Mouse (Mus musculus) mature B cell (primary cell): ENCODE results near the gene Wdr74.

ENCODE experiments used
- in situ Hi-C: fragments of 300-500 bp; cut with MboI; formaldehyde crosslinking; loops from 2 replicates; pipeline ENCODE4 v1.14.3; 2019

Gene Wdr74

DNA sequence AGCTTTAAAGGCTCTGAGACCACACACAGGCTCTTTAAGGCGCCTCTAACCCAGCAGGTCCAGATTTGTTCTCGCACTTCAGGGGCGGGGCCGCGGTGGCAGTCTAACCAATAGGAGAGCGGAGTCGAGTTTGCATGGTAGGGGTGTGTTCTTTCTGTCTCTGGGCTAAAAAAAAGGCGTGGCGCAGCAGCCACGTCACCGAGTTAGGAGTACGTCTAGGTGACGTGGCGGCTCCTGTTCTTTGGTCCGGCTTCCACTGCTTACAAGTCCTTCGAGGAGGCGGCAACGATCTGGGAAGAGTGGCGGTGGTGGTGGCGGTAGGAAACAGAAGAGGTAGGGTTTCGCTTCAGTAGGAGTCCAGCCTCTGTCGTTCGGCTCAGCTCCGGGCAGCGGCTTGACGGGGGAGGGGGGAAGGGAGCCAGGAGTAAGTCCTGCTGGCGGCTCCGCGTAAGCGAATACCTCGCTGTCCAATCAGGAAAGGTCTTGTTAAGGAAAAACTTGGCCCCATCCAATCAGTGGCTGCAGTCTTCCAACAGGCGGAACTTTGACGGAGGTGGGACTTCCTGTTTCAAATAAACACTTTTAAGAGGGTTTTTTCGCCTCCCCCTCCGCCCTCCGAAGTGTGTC, 5.7 kb downstream of the Wdr74 start, which contains the start of gene Stx5a:
Stx5a (plus strand) TSS at position 171 of the 627 bp plus-strand sequence.
- in situ Hi-C loops, result no loop called here

DNA sequence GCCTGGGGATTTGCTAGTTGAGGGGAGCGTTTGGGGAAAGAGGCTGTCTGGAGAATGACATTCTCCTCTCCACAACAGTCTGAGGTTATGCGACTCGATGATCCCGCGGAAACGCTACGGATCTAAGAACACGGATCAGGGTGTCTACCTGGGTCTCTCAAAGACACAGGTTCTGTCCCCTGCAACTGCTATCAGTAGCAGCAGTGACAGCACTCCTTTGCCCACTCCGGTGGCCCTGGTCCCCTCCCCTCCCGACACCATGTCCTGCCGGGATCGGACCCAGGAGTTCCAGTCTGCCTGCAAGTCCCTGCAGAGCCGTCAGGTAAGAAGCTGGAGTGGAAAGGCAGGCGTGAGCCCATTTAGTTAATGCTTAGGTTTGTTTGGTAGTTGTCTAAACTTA, 6.5 kb downstream of the Wdr74 start:
- in situ Hi-C loops, result no loop called here

DNA sequence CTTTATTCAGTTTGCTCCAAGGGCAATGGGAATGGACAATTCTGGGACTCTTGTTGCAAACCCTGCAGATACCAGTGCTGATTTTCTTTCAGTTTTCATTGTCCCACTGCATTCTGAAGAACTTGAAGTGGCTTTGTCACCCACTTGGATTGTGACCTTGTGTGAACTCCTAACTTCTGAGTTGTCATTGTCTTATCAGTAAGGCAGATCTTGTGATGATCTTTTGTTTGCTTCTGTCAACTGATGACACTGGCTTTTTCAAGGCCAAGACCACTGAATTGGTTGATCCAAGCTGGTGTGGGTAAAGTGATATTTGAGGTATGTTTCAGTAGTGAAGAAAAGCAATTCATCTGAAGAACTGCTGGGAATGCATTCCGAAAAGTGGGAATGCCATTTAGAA, 9.8 kb downstream of the Wdr74 start:
- in situ Hi-C loops, result no loop called here

GRCm38 (mm10) chr19:8747368-8747767, 11.7 kb downstream of the Wdr74 start:
- in situ Hi-C loops, result no loop called here

GRCm38 (mm10) chr19:8755652-8756051, 20.0 kb downstream of the Wdr74 start:
- in situ Hi-C loops, result no loop called here

DNA sequence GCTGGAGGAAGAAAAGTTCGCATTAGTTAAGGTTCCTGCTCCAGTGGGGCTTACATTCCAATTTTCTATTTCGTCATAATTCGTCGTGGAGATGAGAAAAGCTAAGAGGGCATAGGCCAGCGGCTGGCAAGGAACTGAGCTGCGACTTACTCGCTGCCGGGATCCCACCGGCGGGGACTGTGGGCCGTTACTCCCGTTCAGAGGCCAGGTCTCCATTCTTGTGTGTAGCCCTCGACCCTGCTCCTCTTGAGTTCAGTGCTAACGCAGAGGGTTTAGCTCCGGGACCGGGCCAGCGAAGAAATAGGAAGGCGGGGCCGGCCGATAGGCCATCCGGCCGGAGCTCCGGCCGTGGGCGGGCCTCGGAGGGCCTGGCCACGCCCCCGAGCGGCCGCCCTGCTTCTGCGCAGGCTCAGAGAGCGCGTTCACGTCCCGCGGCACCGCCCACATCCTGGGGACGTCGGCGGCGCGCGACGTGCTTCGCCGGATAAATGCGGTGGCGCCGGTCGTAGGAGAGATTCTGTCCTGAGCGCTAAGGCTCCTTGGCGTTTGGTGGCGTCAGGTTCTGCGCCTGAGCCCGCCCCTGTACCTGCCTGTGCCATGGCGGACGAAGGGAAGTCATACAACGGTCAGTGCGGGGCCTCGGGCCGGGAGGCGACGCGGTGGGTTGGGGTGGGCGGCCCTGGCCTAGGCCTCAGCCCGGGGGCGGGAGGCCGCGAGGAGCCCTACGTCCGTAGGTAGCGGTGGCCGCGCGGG, 21.2 kb downstream of the Wdr74 start, which contains the start of gene Nxf1:
Nxf1 (plus strand) TSS at position 439 of the 753 bp plus-strand sequence.
- in situ Hi-C loops, result no loop called here

DNA sequence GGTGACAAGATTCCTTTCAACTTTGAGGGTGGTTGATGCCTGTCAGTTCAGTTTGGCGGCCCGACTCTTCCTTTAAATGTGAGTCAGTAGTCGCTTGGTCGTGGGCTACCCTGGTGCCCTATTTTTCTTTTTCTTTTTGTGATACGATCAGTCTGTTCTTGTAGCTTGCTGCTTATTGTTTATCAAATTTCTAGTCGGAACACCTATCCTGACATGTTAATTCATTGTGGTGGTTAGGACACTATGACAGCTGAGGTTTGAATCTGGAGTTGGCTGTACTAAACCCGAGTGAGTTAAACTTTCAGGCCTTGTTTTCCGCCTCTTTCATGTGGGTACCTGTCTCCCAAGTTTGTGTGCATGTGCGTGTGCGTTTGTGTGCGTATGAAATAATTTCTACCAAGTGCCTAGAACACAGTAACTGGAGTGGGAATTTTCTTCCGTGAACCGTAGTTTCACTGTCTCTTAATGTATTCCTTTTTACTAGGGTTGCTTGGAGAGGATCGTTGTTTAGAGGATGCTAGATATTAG, 21.9 kb downstream of the Wdr74 start:
- in situ Hi-C loops, result no loop called here

DNA sequence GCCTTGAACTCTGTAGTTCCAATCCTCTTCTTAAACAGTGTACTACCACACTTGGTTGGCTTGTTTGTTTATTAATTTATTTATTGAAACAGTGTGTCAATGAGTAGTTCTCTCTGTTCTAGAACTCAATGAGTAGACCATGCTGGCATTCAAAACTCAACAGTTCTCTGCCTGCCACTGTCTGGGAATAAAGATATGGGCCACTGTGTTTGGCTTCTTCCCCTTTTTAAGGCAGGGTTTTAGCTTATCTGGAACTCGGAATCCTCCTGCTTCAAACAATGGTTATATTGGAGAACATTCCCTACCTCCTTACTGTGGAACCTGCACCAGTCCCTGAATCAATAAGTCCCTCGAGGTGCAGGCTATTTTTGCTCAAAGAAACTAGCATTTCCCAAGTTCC, 23.3 kb downstream of the Wdr74 start:
- in situ Hi-C loops, result no loop called here

- in situ Hi-C loops, result no loop called here
These were observed 25.1 kb downstream of the Wdr74 start for GRCm38 (mm10) chr19:8760757-8761156.

DNA sequence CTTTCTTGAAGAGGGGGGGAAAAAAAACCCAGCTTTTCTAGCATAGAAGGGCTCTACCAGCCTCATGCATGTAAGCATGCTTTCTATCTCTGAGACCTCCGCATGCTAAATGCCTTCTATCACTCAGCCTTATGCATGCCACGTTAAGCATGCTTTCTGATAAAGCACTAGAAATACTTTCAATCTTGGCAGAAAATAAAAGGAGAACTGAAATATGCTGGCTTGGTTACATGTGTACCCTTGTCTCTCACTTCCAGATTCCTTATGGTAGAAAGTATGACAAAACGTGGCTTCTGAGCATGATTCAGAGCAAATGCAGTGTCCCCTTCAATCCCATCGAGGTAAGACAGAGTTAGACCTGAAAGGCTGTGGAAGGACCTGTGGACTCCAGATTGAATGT, 27.6 kb downstream of the Wdr74 start:
- in situ Hi-C loops, result no loop called here

DNA sequence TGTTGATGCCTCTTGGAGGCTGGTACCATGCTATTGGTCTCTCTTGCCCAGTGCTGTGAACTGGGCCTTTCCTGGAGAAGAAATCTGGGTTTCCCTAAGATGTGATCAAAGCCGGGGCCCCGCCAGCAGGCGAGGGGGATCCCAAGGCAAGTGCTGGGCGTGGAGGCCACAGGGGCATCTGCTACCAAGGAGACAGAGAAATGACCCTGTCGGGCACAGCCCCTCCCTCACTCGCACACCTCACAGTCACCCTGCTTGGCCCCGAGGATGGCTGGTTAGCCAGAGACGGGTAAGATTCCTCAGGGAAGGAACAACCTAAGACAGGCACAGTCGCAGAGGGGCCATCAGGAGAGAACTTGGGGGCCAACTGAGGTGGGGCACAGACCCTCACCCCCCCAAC, 29.9 kb downstream of the Wdr74 start:
- in situ Hi-C loops, result no loop called here

- in situ Hi-C loops, result no loop called here
These were observed 35.1 kb downstream of the Wdr74 start, which contains the start of gene Tmem223 for GRCm38 (mm10) chr19:8770567-8771270. TSS of gene Tmem223 (plus strand) at chr19:8770996.

GRCm38 (mm10) chr19:8772996-8773395, 37.4 kb downstream of the Wdr74 start:
- in situ Hi-C loops, result no loop called here

DNA sequence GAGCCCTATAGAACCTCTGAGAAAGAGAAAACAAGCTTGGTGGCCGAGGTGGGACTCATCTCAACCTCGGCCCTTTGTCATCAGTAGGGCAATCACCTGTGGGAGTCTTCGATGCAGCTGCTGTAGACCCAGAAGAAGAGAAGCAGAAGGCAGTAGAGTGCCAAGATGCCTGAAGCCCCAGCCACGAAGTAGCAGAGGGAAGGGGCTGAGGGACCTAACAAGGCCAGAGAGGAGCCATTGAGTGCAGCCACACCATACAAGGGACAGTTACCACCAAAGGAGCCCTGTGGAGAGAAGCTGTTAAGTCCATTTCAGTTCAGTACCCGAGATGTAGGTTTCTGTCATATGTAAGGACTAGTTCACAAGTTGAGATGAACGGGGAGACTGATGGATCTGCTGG, 37.8 kb downstream of the Wdr74 start:
- in situ Hi-C loops, result no loop called here

GRCm38 (mm10) chr19:8774086-8774835, 38.6 kb downstream of the Wdr74 start, which contains the start of gene Tmem179b:
TSS of gene Tmem179b (minus strand) at chr19:8774467.
- in situ Hi-C loops, result no loop called here

DNA sequence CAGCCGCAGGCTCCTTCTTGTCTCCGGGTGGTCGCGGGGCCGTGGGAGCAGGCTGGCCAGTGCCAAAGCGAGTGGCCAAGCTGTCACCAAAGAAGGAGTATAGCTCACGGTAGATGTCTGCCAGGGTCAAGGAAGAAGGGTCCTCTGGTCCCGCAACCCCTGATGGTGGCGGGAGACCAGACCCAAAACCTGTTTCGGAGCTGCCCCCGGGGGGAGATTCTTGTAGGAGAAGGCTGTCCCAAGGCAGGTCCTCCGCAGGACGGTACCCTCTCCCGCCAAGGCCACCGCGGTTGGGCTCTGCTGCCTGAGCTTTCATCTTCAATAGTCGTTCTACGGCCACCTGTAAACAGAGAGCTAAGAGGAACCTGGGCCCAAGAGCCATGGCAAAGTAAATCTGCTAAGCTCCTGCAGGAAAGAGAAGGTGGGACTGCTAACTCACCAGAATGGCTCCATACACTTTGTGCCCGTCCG, 39.4 kb downstream of the Wdr74 start:
- in situ Hi-C loops, result no loop called here

DNA sequence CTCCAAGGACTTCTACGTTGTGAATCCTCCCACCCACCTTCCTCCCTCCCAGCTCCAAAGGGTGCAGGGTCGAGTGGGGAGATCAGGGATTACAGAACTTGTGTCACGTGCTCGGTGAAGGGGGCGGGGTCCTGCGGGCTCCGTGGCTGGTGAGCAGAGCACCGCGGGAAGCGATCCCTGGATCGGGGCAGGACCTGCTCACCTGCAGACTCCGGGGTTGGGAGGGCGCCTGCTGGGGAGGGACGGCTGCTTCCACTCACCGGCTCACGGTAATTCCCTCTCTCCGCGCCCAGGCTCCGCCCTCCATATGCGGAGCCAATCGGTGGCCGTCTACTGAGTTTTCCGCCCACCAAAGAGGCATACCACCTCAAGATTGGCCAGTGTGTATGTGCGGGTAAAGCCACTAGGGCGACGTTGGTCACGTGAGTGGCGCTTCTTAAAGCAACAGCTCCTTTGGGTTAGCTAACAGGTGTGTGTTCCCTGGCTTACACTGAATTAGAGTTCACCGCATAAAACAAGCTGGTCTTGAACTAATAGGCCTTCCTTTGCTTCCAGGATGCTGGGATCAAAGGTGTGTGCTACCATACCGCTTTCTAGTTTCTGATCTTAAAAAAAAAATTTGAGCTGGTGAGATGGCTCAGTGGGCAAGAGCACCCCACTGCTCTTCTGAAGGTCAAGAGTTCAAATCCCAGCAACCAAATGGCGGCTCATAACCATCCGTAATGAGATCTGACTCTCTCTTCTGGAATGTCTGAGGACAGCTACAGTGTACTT, 50.6 kb downstream of the Wdr74 start, which contains the start of gene Taf6l:
Taf6l (minus strand) TSS at position 410 of the 774 bp plus-strand sequence.
- in situ Hi-C loops, result no loop called here

- in situ Hi-C loops, result no loop called here
These were observed 52.9 kb downstream of the Wdr74 start for GRCm38 (mm10) chr19:8788521-8788920.

DNA sequence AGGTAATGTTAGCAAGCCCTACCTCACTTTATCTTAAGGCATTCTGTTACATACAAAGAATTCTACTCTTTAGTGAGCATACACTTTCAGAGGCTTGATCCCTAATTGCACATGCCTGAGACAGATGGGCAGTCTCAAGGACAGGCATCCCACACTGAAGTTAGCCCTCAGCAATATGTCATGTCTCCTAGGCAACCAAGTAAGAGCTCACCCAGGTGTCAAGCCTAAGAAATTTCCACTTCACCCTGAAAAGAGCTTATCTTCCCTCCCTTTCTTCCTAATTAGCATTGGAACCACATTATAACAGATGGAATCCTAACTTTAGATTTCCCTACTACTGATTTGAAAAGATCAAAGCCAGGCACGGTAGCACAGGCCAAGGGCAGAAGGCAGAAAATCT, 53.5 kb downstream of the Wdr74 start:
- in situ Hi-C loops, result no loop called here

- in situ Hi-C loops, result no loop called here
These were observed 54.5 kb downstream of the Wdr74 start for GRCm38 (mm10) chr19:8790171-8790570.
